Mouse (Mus musculus): ENCODE measurements at regions not wholly inside any gene's neighbourhood (a gene's known extent, or its start where the extent isn't known, plus 50 kb on each side); places are given as distances from the start of the nearest gene placed in this dataset.

DNA sequence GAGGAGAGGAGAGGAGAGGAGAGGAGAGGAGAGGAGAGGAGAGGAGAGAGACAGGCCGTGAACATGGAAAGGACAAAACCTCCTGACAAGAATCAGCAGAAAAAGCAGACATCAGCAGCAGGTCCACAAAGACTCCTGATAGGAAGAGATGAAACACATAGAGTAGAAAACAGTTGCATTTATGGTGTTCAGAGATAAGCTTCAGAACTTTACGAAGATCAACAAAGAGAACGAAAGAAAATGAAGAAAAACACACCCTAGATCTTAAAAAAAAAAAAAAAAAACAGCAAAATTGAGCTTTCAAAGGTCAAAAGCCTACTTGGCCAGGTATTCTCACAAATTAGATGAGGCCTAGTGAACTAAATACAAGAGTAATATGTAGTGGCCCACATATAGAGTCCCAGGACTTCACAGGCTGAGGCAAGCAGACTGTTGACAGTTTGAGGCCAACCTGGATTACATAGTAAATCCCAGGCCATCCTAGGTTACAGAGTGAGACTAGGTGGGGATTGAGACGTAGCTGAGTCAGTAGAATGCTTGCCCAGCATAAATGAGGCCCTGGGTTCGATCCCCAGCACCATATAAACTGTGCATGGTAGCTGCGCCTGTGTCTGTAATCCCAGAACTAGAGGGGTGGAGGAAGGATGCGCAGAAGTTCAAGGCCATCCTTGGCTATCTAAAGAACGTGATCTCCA lies 111.6 kb upstream of the Klf3 start:
- no peak overlapping the region for H3K4me3 ChIP-seq (ENCODE audit: low read depth, low read length)
- no peak overlapping the region for H3K27ac ChIP-seq (replicated peaks; ENCODE audit: low read depth, low read length)
- H3K9me3 ChIP-seq (ENCODE audit: control insufficient read depth, low read length), result no peaks in the 10 kb centered on the region
- no peaks in the 10 kb centered on the region for H3K36me3 ChIP-seq (ENCODE audit: control insufficient read depth, insufficient read depth, low read length)
- ATAC-seq (ENCODE audit: insufficient number of reproducible peaks, low FRiP score, low TSS enrichment, low read depth) (no peak), DNase-seq (ENCODE audit: low spot score) (no peak)
- no peak overlapping the region for H3K9ac ChIP-seq (ENCODE audit: low read length)
- H3K4me1 ChIP-seq (ENCODE audit: control insufficient read depth, insufficient read depth, low read length), result no peaks in the 10 kb centered on the region
- H3K27me3 ChIP-seq (ENCODE audit: control insufficient read depth, insufficient read depth, low read length), result no peaks in the 10 kb centered on the region
- no peak overlapping the region for H3K4me2 ChIP-seq (ENCODE audit: low read depth, severe bottlenecking)
- WGBS, result 92% methylated on average over 8 of the region's 8 CpGs

DNA sequence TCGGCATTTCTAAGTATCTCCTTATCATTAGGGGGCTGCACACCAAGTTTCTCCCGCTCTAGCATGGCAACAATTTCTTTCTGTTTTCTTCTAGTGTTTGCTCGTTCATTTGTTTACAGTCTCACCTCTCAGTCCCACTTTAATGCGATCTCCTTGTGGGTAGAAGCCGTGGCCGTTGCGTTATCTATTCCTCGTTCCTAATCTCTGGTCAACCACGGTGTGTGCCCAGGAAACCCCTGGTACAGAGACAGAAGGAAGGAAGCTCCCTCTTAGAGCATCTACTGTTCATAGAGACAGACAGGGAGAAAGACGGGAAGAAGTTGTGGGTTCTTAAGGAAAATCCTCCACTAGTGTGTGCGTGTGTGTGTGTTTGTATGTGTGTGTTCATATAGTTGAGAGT lies 110.9 kb upstream of the Klf3 start:
- ATAC-seq (ENCODE audit: insufficient number of reproducible peaks, low FRiP score, low TSS enrichment, low read depth), result no peak
- WGBS, result 93% methylated on average over 11 of the region's 11 CpGs
- no peaks in the 10 kb centered on the region for H3K27me3 ChIP-seq (ENCODE audit: control insufficient read depth, insufficient read depth, low read length)
- no peak for DNase-seq (ENCODE audit: low spot score)
- H3K4me2 ChIP-seq (ENCODE audit: low read depth, severe bottlenecking), result no peak overlapping the region
- H3K4me1 ChIP-seq (ENCODE audit: control insufficient read depth, insufficient read depth, low read length), result no peaks in the 10 kb centered on the region
- no peaks in the 10 kb centered on the region for H3K36me3 ChIP-seq (ENCODE audit: control insufficient read depth, insufficient read depth, low read length)
- H3K4me3 ChIP-seq (ENCODE audit: low read depth, low read length), result no peak overlapping the region
- H3K9ac ChIP-seq (ENCODE audit: low read length), result no peak overlapping the region
- H3K27ac ChIP-seq (replicated peaks; ENCODE audit: low read depth, low read length), result no peak overlapping the region
- H3K9me3 ChIP-seq (ENCODE audit: control insufficient read depth, low read length), result no peaks in the 10 kb centered on the region

- no peak overlapping the region for H3K4me2 ChIP-seq (ENCODE audit: low read depth, severe bottlenecking)
- H3K9me3 ChIP-seq (ENCODE audit: control insufficient read depth, low read length), result no peaks in the 10 kb centered on the region
- DNase-seq (ENCODE audit: low spot score), result no peak
- no peak for ATAC-seq (ENCODE audit: insufficient number of reproducible peaks, low FRiP score, low TSS enrichment, low read depth)
- no peaks in the 10 kb centered on the region for H3K4me1 ChIP-seq (ENCODE audit: control insufficient read depth, insufficient read depth, low read length)
- H3K9ac ChIP-seq (ENCODE audit: low read length), result no peak overlapping the region
- H3K27ac ChIP-seq (replicated peaks; ENCODE audit: low read depth, low read length), result no peak overlapping the region
- H3K27me3 ChIP-seq (ENCODE audit: control insufficient read depth, insufficient read depth, low read length), result no peaks in the 10 kb centered on the region
- H3K36me3 ChIP-seq (ENCODE audit: control insufficient read depth, insufficient read depth, low read length), result no peaks in the 10 kb centered on the region
- 88% methylated on average over 8 of the region's 8 CpGs for WGBS
- H3K4me3 ChIP-seq (ENCODE audit: low read depth, low read length), result no peak overlapping the region
Observed at GRCm38 (mm10) chr5:64693616-64694015, 109.6 kb upstream of the Klf3 start.

GRCm38 (mm10) chr5:64694606-64695005 lies 108.6 kb upstream of the Klf3 start:
- ATAC-seq (ENCODE audit: insufficient number of reproducible peaks, low FRiP score, low TSS enrichment, low read depth), result no peak
- H3K27ac ChIP-seq (replicated peaks; ENCODE audit: low read depth, low read length), result no peak overlapping the region
- WGBS, result 77% methylated on average over 8 of the region's 8 CpGs
- no peaks in the 10 kb centered on the region for H3K9me3 ChIP-seq (ENCODE audit: control insufficient read depth, low read length)
- no peaks in the 10 kb centered on the region for H3K4me1 ChIP-seq (ENCODE audit: control insufficient read depth, insufficient read depth, low read length)
- no peak for DNase-seq (ENCODE audit: low spot score)
- no peaks in the 10 kb centered on the region for H3K27me3 ChIP-seq (ENCODE audit: control insufficient read depth, insufficient read depth, low read length)
- no peak overlapping the region for H3K4me2 ChIP-seq (ENCODE audit: low read depth, severe bottlenecking)
- no peak overlapping the region for H3K9ac ChIP-seq (ENCODE audit: low read length)
- no peak overlapping the region for H3K4me3 ChIP-seq (ENCODE audit: low read depth, low read length)
- H3K36me3 ChIP-seq (ENCODE audit: control insufficient read depth, insufficient read depth, low read length), result no peaks in the 10 kb centered on the region

GRCm38 (mm10) chr5:64696099-64696498 lies 107.1 kb upstream of the Klf3 start:
- Histone ChIP-seq H3K4me1 (ENCODE audit: control insufficient read depth, insufficient read depth, low read length) (no peaks in the 10 kb centered on the region), H3K9me3 (ENCODE audit: control insufficient read depth, low read length) (no peaks in the 10 kb centered on the region), H3K27ac (replicated peaks; ENCODE audit: low read depth, low read length) (no peak overlapping the region), H3K4me2 (ENCODE audit: low read depth, severe bottlenecking) (no peak overlapping the region), H3K36me3 (ENCODE audit: control insufficient read depth, insufficient read depth, low read length) (no peaks in the 10 kb centered on the region), H3K9ac (ENCODE audit: low read length) (no peak overlapping the region), H3K4me3 (ENCODE audit: low read depth, low read length) (no peak overlapping the region), H3K27me3 (ENCODE audit: control insufficient read depth, insufficient read depth, low read length) (no peaks in the 10 kb centered on the region)
- WGBS, result 88% methylated on average over 14 of the region's 14 CpGs
- DNase-seq (ENCODE audit: low spot score) (no peak), ATAC-seq (ENCODE audit: insufficient number of reproducible peaks, low FRiP score, low TSS enrichment, low read depth) (no peak)

GRCm38 (mm10) chr5:64697466-64697865 lies 105.7 kb upstream of the Klf3 start:
- WGBS, result 82% methylated on average over 5 of the region's 5 CpGs

DNA sequence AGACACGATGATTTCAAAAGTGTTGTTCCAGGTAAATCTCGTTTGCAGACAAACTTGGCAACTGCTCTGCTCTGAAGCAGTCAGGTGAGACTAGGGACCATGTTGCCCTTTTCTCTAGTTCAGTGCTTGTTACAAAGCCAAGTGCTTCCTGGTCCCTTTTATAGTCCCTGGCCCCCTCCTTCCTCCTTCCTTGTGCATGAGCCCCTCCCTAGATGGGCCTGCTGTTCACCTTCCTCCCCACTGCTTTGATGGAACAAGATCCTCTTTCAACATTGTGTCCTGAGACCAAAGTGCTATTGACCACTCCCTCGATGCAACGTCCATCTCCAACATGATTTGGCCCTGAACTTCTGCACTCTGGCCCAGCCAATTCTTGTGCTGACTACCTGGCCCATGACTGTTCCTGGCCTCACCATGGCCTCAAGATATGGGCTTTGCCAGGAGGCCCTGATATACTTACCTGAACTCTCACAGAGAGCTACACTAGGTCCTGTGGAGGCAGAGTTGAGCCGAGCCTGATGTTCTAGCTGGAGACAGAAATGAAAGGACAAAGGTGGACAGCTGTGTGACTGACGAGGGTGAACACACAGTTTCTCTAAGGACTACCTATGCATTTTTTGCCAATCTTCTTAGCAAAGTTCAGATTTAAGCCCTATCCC lies 104.6 kb upstream of the Klf3 start:
- no peak for DNase-seq (ENCODE audit: low spot score)
- ATAC-seq (ENCODE audit: insufficient number of reproducible peaks, low FRiP score, low TSS enrichment, low read depth), result no peak
- Histone ChIP-seq H3K4me3 (ENCODE audit: low read depth, low read length) (no peak overlapping the region), H3K36me3 (ENCODE audit: control insufficient read depth, insufficient read depth, low read length) (no peaks in the 10 kb centered on the region), H3K4me1 (ENCODE audit: control insufficient read depth, insufficient read depth, low read length) (0 out of 2 replicates have a peak, but pooled peaks cover 3% of the 10 kb centered on the region), H3K27me3 (ENCODE audit: control insufficient read depth, insufficient read depth, low read length) (no peaks in the 10 kb centered on the region), H3K9ac (ENCODE audit: low read length) (no peak overlapping the region), H3K4me2 (ENCODE audit: low read depth, severe bottlenecking) (no peak overlapping the region), H3K9me3 (ENCODE audit: control insufficient read depth, low read length) (no peaks in the 10 kb centered on the region), H3K27ac (replicated peaks; ENCODE audit: low read depth, low read length) (no peak overlapping the region)
- 87% methylated on average over 6 of the region's 6 CpGs for WGBS

More at GRCm38 (mm10) chr5:64697466-64697865, 105.7 kb upstream of the Klf3 start:
- Histone ChIP-seq H3K27me3 (ENCODE audit: control insufficient read depth, insufficient read depth, low read length) (no peaks in the 10 kb centered on the region), H3K36me3 (ENCODE audit: control insufficient read depth, insufficient read depth, low read length) (no peaks in the 10 kb centered on the region), H3K4me2 (ENCODE audit: low read depth, severe bottlenecking) (no peak overlapping the region), H3K27ac (replicated peaks; ENCODE audit: low read depth, low read length) (no peak overlapping the region), H3K9me3 (ENCODE audit: control insufficient read depth, low read length) (no peaks in the 10 kb centered on the region), H3K9ac (ENCODE audit: low read length) (no peak overlapping the region), H3K4me3 (ENCODE audit: low read depth, low read length) (no peak overlapping the region), H3K4me1 (ENCODE audit: control insufficient read depth, insufficient read depth, low read length) (0 out of 2 replicates have a peak, but pooled peaks cover 3% of the 10 kb centered on the region)
- DNase-seq (ENCODE audit: low spot score) (no peak), ATAC-seq (ENCODE audit: insufficient number of reproducible peaks, low FRiP score, low TSS enrichment, low read depth) (no peak)

GRCm38 (mm10) chr5:64700030-64700429 lies 103.2 kb upstream of the Klf3 start:
- 82% methylated on average over 6 of the region's 6 CpGs for WGBS
- Histone ChIP-seq H3K4me2 (ENCODE audit: low read depth, severe bottlenecking) (no peak overlapping the region), H3K9me3 (ENCODE audit: control insufficient read depth, low read length) (no peaks in the 10 kb centered on the region), H3K27me3 (ENCODE audit: control insufficient read depth, insufficient read depth, low read length) (no peaks in the 10 kb centered on the region), H3K4me1 (ENCODE audit: control insufficient read depth, insufficient read depth, low read length) (0 out of 2 replicates have a peak, but pooled peaks cover 3% of the 10 kb centered on the region), H3K9ac (ENCODE audit: low read length) (no peak overlapping the region), H3K27ac (replicated peaks; ENCODE audit: low read depth, low read length) (no peak overlapping the region), H3K4me3 (ENCODE audit: low read depth, low read length) (no peak overlapping the region), H3K36me3 (ENCODE audit: control insufficient read depth, insufficient read depth, low read length) (no peaks in the 10 kb centered on the region)
- DNase-seq (ENCODE audit: low spot score) (no peak), ATAC-seq (ENCODE audit: insufficient number of reproducible peaks, low FRiP score, low TSS enrichment, low read depth) (no peak)
